Mouse (Mus musculus) T-helper 17 cell (primary cell): ENCODE data around the gene Mucl2.

ENCODE experiments used
- in situ Hi-C, 2 experiments: fragments of 300-600 bp; cut with MboI, MseI; formaldehyde crosslinking; loops; 1 replicate in 1 of 2; 2 replicates in 1 of 2; pipeline ENCODE4 v1.15.1; 2025; ENCODE audit warnings: high pct_unique_total_duplicates in 2 of 2

Mucl2 gene

GRCm38 (mm10) chr15:103899212-103899611, at the start of gene Mucl2:
Mucl2 (minus strand) TSS chr15:103899312.
- in situ Hi-C loops: no loop called here

- in situ Hi-C loops: loop anchor here in 1 of 2 experiments (5.0 kb wide), 1 partner anchor 136 kb away; no protein-coding TSS in a partner anchor
These were observed 13.9 kb upstream of the Mucl2 start for GRCm38 (mm10) chr15:103913061-103913460.
